Mouse (Mus musculus): ENCODE measurements at regions not wholly inside any gene's neighbourhood (a gene's known extent, or its start where the extent isn't known, plus 50 kb on each side); places are given as distances from the start of the nearest gene placed in this dataset.
A peak's percentile ranks its signal among the peaks of the same experiment; 100 is the strongest.

GRCm38 (mm10) chr16:12901096-12901995 is 208.1 kb upstream of the Ercc4 start:
- DNase-seq (ENCODE audit: low read depth, low spot score): no peak

DNA sequence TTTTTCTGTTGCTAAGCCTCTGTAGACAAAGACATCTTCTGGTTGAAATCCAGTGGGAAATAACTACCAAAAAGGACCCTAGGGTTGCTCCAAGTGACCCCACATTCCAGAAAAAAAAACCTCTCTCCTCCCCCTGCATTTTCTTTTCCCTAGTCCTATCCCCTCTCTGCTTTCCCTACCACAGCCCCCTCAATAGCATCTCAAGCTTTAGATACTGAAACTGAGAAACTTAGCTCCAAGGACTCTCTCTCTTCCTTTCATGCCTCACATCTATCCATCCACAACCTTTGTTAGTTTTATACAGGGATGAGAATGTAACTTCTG is 207.5 kb upstream of the Ercc4 start:
- no peak for DNase-seq (ENCODE audit: low read depth, low spot score)

DNA sequence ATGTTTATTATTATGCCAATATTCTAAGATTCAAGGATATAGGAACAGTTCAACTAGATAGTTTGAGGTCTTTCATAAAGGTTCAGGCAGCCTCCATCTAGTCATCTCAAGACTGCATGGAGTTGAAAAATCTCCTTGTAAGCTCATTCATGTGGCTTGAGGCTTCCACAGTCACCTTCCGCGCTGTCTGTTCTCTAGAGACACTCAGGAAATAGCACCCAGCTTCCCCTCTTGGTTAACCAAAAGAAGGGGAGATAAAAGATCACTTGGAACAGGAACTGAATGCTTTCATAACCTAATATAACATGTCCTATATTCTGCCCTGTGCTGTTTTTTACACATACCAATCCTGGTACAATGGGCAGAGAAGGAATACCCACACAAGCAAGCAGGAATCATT is 206.3 kb upstream of the Ercc4 start:
- no peak for DNase-seq (ENCODE audit: low read depth, low spot score)

DNA sequence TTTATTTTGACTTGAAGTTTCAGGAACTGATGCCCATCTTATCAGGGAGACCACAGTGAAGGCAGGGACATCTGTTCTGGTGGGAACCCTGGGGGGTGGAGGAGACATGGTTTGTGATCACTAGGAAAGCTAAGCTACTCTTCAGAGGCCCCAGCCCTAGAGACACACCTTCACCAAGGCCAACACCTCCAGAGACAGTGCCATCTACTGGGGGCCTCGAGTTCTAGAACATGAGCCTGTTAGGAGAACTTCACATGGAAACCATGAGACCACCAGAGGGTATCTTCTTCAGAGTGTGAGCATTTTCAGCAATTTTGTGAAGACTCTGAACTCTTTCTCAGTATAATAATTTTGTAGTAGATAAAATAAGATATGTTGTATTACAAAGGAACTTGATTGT is 204.5 kb upstream of the Ercc4 start:
- no peak for DNase-seq (ENCODE audit: low read depth, low spot score)

- DNase-seq (ENCODE audit: low read depth, low spot score): no peak
These were observed 184.8 kb upstream of the Ercc4 start for GRCm38 (mm10) chr16:12924668-12925067.

DNA sequence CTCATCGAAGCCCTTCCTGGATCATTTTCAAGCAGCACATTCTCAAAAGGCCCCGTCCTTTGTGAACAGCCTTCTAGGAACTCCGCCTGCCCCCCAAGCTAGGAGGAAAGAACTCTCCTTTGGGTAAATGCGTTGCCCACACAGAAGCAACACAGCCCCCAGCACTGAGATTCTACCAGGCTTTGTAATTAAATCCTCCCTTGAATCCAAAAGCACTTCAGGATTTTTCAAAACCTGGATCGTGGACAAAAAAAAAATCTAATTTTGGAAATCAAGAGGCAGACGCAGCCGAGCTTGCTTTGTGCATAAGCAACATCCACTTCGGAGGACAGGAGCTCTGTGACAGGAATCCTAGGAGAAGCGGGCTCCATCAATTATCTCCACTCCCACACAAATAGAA is 183.6 kb upstream of the Ercc4 start:
- DNase-seq (ENCODE audit: low read depth, low spot score): peak; percentile 49

- DNase-seq (ENCODE audit: low read depth, low spot score): no peak
These were observed 178.4 kb upstream of the Ercc4 start for GRCm38 (mm10) chr16:12931111-12931510.

- DNase-seq (ENCODE audit: low read depth, low spot score): no peak
These were observed 176.5 kb upstream of the Ercc4 start for GRCm38 (mm10) chr16:12932959-12933358.

GRCm38 (mm10) chr16:12934586-12934985 is 174.9 kb upstream of the Ercc4 start:
- DNase-seq (ENCODE audit: low read depth, low spot score): no peak

DNA sequence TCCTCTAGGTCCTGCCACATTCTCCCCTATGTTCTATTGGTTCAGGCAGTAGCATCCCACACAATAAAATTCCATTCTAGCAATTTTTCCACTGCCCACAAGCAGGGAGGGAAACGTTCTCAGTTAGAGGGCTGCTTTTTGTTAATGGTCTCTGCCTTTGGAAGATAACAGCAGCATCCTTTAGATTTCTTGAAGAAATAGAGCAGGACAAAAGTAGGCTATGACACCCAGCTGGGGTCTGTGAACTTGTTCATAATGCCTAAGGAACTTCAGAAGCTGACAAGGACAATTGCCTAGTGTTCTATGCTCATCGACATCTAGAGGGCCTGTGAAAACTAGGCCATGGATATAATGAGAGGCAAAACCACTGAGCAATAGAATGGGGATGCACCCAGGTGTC is 174.2 kb upstream of the Ercc4 start:
- DNase-seq (ENCODE audit: low read depth, low spot score): no peak

DNA sequence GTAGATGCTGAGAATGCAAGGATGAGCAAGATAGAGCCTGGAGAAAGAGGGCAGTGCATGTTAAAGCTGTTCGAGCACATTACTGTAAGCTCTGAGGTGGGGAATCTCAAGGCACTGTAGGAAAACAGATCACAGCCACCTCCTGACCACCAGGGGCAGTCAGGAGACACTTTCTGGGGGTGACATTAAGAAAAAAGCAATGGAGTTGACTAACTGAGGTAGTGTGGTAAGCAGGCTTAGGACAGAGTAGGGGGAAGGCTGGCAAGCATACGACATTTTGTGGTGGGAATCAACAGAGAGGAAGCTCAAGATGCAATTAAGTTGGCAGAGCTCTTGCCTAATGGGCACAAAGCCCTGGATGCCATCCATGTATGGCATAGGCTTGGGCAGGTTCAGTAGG is 172.9 kb upstream of the Ercc4 start:
- no peak for DNase-seq (ENCODE audit: low read depth, low spot score)

GRCm38 (mm10) chr16:12938563-12938962 is 170.9 kb upstream of the Ercc4 start:
- no peak for DNase-seq (ENCODE audit: low read depth, low spot score)

GRCm38 (mm10) chr16:12951176-12951575 is 158.3 kb upstream of the Ercc4 start:
- no peak for DNase-seq (ENCODE audit: low read depth, low spot score)

DNA sequence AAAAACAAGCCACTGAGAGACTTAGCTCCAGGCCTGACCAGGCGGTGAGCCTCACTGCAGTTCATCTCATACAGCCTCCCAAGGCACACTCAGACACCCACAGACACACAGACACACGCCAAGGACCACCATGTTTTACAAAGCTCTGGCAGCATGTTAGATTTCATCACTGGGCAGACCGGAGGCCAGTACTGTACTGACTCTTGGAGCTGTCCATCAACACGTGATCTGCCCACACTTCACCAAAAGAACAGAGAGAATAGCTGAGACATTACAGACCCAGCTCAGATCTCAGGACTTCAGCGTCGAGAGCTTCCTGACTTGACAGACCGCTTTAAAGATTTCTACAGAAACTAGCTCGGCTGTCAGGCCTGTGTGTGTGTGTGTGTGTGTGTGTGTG is 155.5 kb upstream of the Ercc4 start:
- DNase-seq (ENCODE audit: low read depth, low spot score): no peak

DNA sequence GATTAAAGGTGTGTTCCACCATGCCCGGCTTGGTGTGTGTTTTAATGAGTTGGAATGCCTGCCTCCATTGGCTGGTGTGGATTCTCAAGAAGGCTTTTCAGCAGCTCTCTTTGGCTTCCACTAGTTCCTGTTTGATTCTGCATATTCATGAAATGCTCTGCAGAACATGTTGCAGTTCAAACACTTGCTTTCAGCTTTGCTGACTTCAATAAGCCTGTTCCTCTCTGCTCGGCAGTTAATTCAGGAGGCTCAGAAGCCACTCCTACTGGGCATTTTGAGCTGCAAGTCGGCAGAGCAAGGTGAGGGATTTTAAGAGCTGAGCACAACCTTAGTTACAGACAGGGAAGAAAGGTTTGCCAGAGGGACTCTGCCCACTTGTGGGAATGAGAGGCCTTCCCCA is 153.1 kb upstream of the Ercc4 start:
- no peak for DNase-seq (ENCODE audit: low read depth, low spot score)

GRCm38 (mm10) chr16:12960885-12961284 is 148.6 kb upstream of the Ercc4 start:
- DNase-seq (ENCODE audit: low read depth, low spot score): no peak

GRCm38 (mm10) chr16:12982681-12983080 is 126.8 kb upstream of the Ercc4 start:
- no peak for DNase-seq (ENCODE audit: low read depth, low spot score)

DNA sequence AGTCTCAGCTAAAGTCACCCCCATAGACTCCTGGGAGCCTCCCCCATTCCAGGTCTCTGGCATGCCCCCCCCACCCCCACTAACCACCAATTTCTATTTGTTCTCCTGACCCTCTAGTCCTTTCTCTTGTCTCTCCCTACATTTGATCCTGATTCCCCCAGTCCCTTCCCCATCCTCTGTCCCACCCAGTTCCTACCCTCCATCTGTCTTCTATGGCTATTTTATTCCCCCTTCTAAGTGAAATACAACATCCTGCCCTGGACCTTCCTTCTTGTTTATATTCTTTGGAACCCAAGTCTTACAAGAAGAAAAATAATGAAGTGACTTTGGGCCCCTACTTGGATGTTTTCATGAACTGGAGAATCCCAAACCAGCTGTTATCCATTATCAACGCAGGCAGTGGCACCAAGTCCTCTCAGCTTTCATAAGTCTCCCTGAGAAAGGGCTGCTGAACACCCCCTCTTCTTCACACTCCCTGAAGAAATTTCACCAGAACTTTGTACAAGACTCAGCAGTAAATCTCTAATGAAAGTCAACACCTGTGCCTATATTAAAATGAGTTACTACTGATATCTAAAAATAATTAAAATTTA is 108.1 kb upstream of the Ercc4 start:
- no peak for DNase-seq (ENCODE audit: low read depth, low spot score)

DNA sequence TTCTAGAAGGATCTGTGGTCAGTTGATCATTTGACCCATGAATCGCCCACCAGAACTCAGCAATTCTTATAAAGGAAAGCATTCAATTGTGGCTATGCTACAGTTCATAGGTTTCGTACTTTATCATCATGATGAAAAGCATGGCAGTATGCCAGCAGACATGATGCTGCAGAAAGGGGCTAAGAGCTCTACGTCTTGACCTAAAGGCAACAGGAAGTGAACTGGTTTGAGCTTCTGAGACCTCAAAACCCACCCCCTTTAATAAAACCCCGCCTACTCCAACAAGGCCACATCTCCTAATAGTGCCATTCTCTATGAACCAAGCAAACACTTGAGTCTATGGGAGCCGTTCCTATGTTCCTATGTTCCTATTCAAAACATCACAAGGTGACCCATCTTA is 96.6 kb upstream of the Ercc4 start:
- DNase-seq (ENCODE audit: low read depth, low spot score): no peak

DNA sequence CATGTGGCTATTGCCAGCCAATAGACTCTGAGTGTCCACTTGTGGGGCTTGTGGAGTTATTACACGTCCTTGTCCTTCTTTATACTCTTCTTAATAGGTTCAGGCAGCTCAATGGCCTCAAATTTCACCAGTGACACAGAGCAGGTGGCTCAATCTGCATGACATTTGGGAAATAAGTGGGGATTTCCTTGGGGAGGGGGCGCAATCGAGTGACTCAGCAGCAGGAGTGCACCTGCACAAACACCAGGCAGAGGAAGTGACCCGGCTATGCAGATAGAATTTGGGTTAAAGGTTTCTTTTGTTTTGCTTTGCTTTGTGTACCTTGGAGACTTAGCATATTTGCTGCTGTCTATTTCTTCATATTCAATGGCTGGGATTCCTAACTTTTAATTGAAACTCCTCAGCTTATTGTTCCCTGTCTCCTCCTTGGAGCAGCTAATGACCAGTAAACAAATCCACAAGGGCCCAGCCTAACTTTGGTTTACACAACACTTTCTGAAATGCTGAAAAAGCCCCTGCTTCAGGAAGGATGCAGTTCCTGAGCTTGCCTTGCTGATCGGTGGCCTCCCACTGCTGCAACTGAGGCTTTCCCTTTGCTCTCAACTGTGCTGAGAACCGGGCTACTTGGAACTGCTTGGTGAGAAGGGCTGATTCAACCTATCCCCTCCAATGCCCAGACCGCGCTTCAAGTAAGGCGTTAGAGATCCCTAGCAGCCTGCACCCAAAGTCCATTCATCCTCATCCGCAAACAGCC is 95.4 kb upstream of the Ercc4 start:
- no peak for DNase-seq (ENCODE audit: low read depth, low spot score)

DNA sequence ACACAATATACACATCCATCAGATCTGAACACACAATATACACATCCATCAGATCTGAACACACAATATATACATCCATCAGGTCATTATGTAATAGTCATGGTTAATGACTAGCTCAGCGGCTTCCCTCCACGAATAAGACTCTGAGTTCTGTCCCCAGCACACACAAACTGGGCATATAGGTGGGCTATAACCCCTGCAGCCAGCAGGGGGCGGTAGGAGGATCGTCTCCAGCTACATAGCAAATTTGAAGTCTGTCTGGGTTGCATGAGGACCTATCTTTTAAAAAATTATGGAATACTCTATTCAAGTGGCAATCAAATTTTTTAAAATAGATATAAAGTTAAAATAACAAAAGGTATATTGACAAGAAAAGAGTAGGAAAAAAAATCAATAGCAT is 86.6 kb upstream of the Ercc4 start:
- DNase-seq (ENCODE audit: low read depth, low spot score): no peak

DNA sequence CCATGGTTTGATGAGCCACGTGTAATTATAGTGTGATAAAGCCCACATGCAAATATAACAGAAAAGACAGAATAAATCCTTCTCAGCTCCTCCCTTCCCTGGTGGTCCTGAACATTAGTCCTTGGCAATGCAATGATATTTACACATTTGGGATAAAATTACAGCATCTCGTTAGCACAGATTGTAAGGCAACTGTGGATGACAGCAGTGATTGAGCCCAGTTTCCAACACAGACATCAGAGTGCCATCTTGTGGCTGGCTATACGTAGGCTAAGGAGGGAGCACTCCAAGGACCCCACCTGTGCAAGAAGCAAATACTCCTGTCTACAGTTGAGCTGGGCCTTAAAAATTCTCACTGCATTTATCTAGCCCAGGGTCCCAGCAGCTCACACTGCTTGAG is 84.1 kb upstream of the Ercc4 start:
- DNase-seq (ENCODE audit: low read depth, low spot score): peak; percentile 72

- DNase-seq (ENCODE audit: low read depth, low spot score): no peak
These were observed 75.3 kb upstream of the Ercc4 start for GRCm38 (mm10) chr16:13034136-13034535.

Measured in brain, embryonic 18.5 days (tissue).